Mouse (Mus musculus): ENCODE results near the gene Sh3bp4. TPM values are rescaled to one million over a fixed set of nuclear protein-coding genes. Genes with fewer than 3 reads are reported as not detected.

Gene Sh3bp4
- polyA plus RNA-seq, 1 experiment: 3.6 TPM

- Histone ChIP-seq H3K27ac (replicated peaks; ENCODE audit: low read depth, low read length) (no peak overlapping the region), H3K4me3 (ENCODE audit: insufficient read depth, low read depth, low read length) (no peak overlapping the region), H3K4me1 (ENCODE audit: control insufficient read depth, insufficient read depth, insufficient read length, low read length) (peaks cover 42% of the 10 kb centered on the region)
Observed at GRCm38 (mm10) chr1:89079239-89079638, 9.0 kb downstream of the Sh3bp4 start.

- Histone ChIP-seq H3K4me1 (ENCODE audit: control insufficient read depth, insufficient read depth, insufficient read length, low read length) (peaks cover 42% of the 10 kb centered on the region), H3K4me3 (ENCODE audit: insufficient read depth, low read depth, low read length) (no peak overlapping the region), H3K27ac (replicated peaks; ENCODE audit: low read depth, low read length) (no peak overlapping the region)
Observed at GRCm38 (mm10) chr1:89080371-89080770, 10.2 kb downstream of the Sh3bp4 start.

GRCm38 (mm10) chr1:89080795-89081194, 10.6 kb downstream of the Sh3bp4 start:
- H3K4me1 ChIP-seq (ENCODE audit: control insufficient read depth, insufficient read depth, insufficient read length, low read length): peaks cover 42% of the 10 kb centered on the region
- no peak overlapping the region for H3K4me3 ChIP-seq (ENCODE audit: insufficient read depth, low read depth, low read length)
- H3K27ac ChIP-seq (replicated peaks; ENCODE audit: low read depth, low read length): no peak overlapping the region

GRCm38 (mm10) chr1:89081371-89081770, 11.2 kb downstream of the Sh3bp4 start:
- Histone ChIP-seq H3K4me1 (ENCODE audit: control insufficient read depth, insufficient read depth, insufficient read length, low read length) (peaks cover 42% of the 10 kb centered on the region), H3K27ac (replicated peaks; ENCODE audit: low read depth, low read length) (no peak overlapping the region), H3K4me3 (ENCODE audit: insufficient read depth, low read depth, low read length) (no peak overlapping the region)

GRCm38 (mm10) chr1:89082171-89082882, 12.1 kb downstream of the Sh3bp4 start:
- peaks cover 40% of the 10 kb centered on the region for H3K4me1 ChIP-seq (ENCODE audit: control insufficient read depth, insufficient read depth, insufficient read length, low read length)
- no peak overlapping the region for H3K4me3 ChIP-seq (ENCODE audit: insufficient read depth, low read depth, low read length)
- H3K27ac ChIP-seq (replicated peaks; ENCODE audit: low read depth, low read length): no peak overlapping the region

GRCm38 (mm10) chr1:89086575-89087153, 16.4 kb downstream of the Sh3bp4 start:
- no peak overlapping the region for H3K27ac ChIP-seq (replicated peaks; ENCODE audit: low read depth, low read length)
- H3K4me1 ChIP-seq (ENCODE audit: control insufficient read depth, insufficient read depth, insufficient read length, low read length): peaks cover 37% of the 10 kb centered on the region
- H3K4me3 ChIP-seq (ENCODE audit: insufficient read depth, low read depth, low read length): no peak overlapping the region

- H3K4me3 ChIP-seq (ENCODE audit: insufficient read depth, low read depth, low read length): no peak overlapping the region
- peaks cover 41% of the 10 kb centered on the region for H3K4me1 ChIP-seq (ENCODE audit: control insufficient read depth, insufficient read depth, insufficient read length, low read length)
- 0 out of 2 replicates have a peak overlapping the region, but pooled peaks have one; percentile 14 for H3K27ac ChIP-seq (replicated peaks; ENCODE audit: low read depth, low read length)
Observed at GRCm38 (mm10) chr1:89088144-89088543, 17.9 kb downstream of the Sh3bp4 start.

GRCm38 (mm10) chr1:89088748-89089288, 18.6 kb downstream of the Sh3bp4 start:
- H3K4me1 ChIP-seq (ENCODE audit: control insufficient read depth, insufficient read depth, insufficient read length, low read length): peaks cover 43% of the 10 kb centered on the region
- H3K27ac ChIP-seq (replicated peaks; ENCODE audit: low read depth, low read length): no peak overlapping the region

GRCm38 (mm10) chr1:89089821-89090600, 19.8 kb downstream of the Sh3bp4 start:
- Histone ChIP-seq H3K4me1 (ENCODE audit: control insufficient read depth, insufficient read depth, insufficient read length, low read length) (peaks cover 51% of the 10 kb centered on the region), H3K27ac (replicated peaks; ENCODE audit: low read depth, low read length) (0 out of 2 replicates have a peak overlapping the region, but pooled peaks have one; percentile 3)

More at GRCm38 (mm10) chr1:89088748-89089288, 18.6 kb downstream of the Sh3bp4 start:
- H3K4me3 ChIP-seq (ENCODE audit: insufficient read depth, low read depth, low read length): no peak overlapping the region

GRCm38 (mm10) chr1:89090676-89091075, 20.5 kb downstream of the Sh3bp4 start:
- Histone ChIP-seq H3K4me3 (ENCODE audit: insufficient read depth, low read depth, low read length) (no peak overlapping the region), H3K27ac (replicated peaks; ENCODE audit: low read depth, low read length) (no peak overlapping the region), H3K4me1 (ENCODE audit: control insufficient read depth, insufficient read depth, insufficient read length, low read length) (peaks cover 56% of the 10 kb centered on the region)

More at GRCm38 (mm10) chr1:89089821-89090600, 19.8 kb downstream of the Sh3bp4 start:
- no peak overlapping the region for H3K4me3 ChIP-seq (ENCODE audit: insufficient read depth, low read depth, low read length)

GRCm38 (mm10) chr1:89092019-89092418, 21.8 kb downstream of the Sh3bp4 start:
- Histone ChIP-seq H3K27ac (replicated peaks; ENCODE audit: low read depth, low read length) (peak overlapping the region; percentile 9), H3K4me1 (ENCODE audit: control insufficient read depth, insufficient read depth, insufficient read length, low read length) (peaks cover 50% of the 10 kb centered on the region)

GRCm38 (mm10) chr1:89092442-89092991, 22.3 kb downstream of the Sh3bp4 start:
- Histone ChIP-seq H3K27ac (replicated peaks; ENCODE audit: low read depth, low read length) (peak overlapping the region; percentile 74), H3K4me3 (ENCODE audit: insufficient read depth, low read depth, low read length) (no peak overlapping the region), H3K4me1 (ENCODE audit: control insufficient read depth, insufficient read depth, insufficient read length, low read length) (peaks cover 49% of the 10 kb centered on the region)

More at GRCm38 (mm10) chr1:89092019-89092418, 21.8 kb downstream of the Sh3bp4 start:
- no peak overlapping the region for H3K4me3 ChIP-seq (ENCODE audit: insufficient read depth, low read depth, low read length)

- H3K27ac ChIP-seq (replicated peaks; ENCODE audit: low read depth, low read length): peak overlapping the region; percentile 74
- no peak overlapping the region for H3K4me3 ChIP-seq (ENCODE audit: insufficient read depth, low read depth, low read length)
- H3K4me1 ChIP-seq (ENCODE audit: control insufficient read depth, insufficient read depth, insufficient read length, low read length): peaks cover 45% of the 10 kb centered on the region
Observed at GRCm38 (mm10) chr1:89093696-89094095, 23.5 kb downstream of the Sh3bp4 start.

GRCm38 (mm10) chr1:89094416-89094815, 24.2 kb downstream of the Sh3bp4 start:
- no peak overlapping the region for H3K27ac ChIP-seq (replicated peaks; ENCODE audit: low read depth, low read length)
- peaks cover 40% of the 10 kb centered on the region for H3K4me1 ChIP-seq (ENCODE audit: control insufficient read depth, insufficient read depth, insufficient read length, low read length)
- H3K4me3 ChIP-seq (ENCODE audit: insufficient read depth, low read depth, low read length): no peak overlapping the region

Measured in brown adipose tissue, adult 24 weeks (tissue).